Mouse (Mus musculus) cortical plate, adult 2 months (tissue): ENCODE measurements around the gene Dand5. TPM values are rescaled to one million over a fixed set of nuclear protein-coding genes. Genes with fewer than 3 reads are reported as not detected.
A peak's percentile ranks its signal among the peaks of the same experiment; 100 is the strongest.

ENCODE experiments used
- H3K27ac ChIP-seq: fragments of 200-500 bp; 2 replicates; pipeline ENCODE4 v1.5.1; 2012; ENCODE audit warnings: low read length, control low read depth, inconsistent platforms; ENCODE audit not compliant: insufficient read depth
- H3K4me1 ChIP-seq: fragments of 200-500 bp; 2 replicates; pipeline ENCODE4 v1.6.1; 2011; ENCODE audit warnings: low read length; ENCODE audit not compliant: control insufficient read depth, insufficient read depth
- H3K4me3 ChIP-seq: fragments of 200-500 bp; 2 replicates; pipeline ENCODE4 v1.5.1; 2011; ENCODE audit warnings: mild to moderate bottlenecking, low read length, control low read depth; ENCODE audit not compliant: insufficient read depth
- CTCF ChIP-seq: fragments of 200-500 bp; IDR thresholded peaks from 2 replicates; pipeline ENCODE4 v1.5.1; 2011; ENCODE audit warnings: mild to moderate bottlenecking, control low read depth, low read length; ENCODE audit not compliant: insufficient read depth; ENCODE audit errors: extremely low read depth
- POLR2A ChIP-seq: fragments of 200-500 bp; IDR thresholded peaks from 2 replicates; pipeline ENCODE4 v1.6.1; 2011; ENCODE audit warnings: mild to moderate bottlenecking, low read length, control low read depth; ENCODE audit not compliant: insufficient read depth; ENCODE audit errors: extremely low read depth
- polyA plus RNA-seq: library from polyadenylated mRNA; depleted of rRNA; stranded (reverse); fragments of >200 nt; gene quantifications from 2 replicates; pipeline ENCODE4 v1.2.3, GENCODE M21; 2012; rRNA removed

Dand5 gene
- polyA plus RNA-seq = 14.9 and 16.0 TPM in 2 replicates

DNA sequence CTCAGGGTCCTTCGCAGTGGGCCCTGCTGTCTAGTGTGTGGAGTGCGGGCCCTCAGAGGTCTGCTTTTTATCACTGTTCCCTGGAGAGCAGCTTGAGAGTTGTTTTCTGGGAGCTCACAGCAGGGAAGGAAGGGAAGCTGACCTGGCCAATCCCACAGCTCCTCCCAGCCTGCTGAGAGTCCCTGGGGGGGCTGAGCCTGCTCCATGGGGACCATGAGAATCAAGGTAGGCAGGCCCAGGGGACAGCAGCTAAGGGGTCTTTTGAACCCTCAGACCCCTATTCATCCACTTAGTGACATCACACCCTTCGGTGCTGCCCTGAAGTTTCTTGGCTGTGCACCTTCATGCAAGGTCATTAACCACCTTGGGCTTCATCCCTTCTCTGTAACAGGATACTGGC is at the start of gene Dand5:
TSS of gene Dand5 (minus strand) at position 101 of the 400 bp plus-strand sequence.
- TF ChIP-seq CTCF = no peak
- no peak for TF ChIP-seq POLR2A
- Histone ChIP-seq H3K27ac (no peak within 1 kb of the TSS), H3K4me3 (peak within 1 kb of the TSS; percentile 12; the same call in 1 of the 2 replicates), H3K4me1 (no peaks in the 10 kb centered on the region)

DNA sequence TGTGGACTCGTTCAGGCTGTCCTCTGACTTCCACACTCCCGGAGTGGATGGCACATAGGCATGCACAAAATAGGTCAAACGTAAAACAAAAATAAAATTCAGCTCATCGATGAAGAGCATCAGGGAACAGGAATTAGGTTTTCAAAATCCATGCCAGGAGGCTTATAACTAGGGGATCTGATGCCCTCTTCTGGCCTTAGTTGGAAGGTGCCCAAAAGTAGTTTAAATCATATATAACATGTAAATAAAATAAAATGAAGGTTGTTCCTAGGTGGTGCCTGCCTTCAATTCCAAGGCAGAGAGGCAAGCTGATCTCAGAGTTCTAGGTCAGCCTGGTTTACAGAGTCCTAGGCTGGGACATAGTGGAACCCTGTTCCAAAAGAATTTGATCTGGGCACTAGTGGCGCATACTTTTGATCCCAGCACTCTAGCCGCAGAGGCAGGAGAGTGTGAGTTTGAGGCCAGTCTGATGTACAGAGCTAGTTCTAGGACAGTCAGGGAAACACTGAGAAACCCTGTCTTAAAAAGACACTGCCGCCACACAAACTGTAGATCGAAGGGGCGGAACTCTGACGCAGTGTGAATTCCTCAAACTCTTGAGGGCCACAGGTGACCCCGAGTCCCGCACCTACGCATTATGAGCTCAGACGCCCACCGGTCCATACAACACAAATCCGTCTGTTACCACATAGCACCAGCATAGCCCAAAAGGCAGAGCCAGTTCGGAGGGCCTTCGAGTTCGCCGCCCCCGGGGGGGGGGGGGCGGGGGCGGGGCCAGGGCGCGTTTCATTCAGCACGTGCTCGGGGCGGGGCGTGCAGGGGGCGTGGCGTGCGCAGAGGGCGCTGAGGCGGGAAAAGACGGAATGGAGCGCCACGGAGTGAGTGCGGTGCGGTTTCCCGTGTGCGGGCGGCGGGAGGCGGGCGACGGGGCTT is 49.0 kb upstream of the Dand5 start, which contains the start of gene Syce2:
TSS of gene Syce2 (plus strand) at position 736 of the 933 bp plus-strand sequence.
- H3K4me3 ChIP-seq = peak within 1 kb of the TSS; percentile 7; the same call in 1 of the 2 replicates
- no peak for TF ChIP-seq CTCF
- no peak within 1 kb of the TSS for H3K27ac ChIP-seq
- no peaks in the 10 kb centered on the region for H3K4me1 ChIP-seq

DNA sequence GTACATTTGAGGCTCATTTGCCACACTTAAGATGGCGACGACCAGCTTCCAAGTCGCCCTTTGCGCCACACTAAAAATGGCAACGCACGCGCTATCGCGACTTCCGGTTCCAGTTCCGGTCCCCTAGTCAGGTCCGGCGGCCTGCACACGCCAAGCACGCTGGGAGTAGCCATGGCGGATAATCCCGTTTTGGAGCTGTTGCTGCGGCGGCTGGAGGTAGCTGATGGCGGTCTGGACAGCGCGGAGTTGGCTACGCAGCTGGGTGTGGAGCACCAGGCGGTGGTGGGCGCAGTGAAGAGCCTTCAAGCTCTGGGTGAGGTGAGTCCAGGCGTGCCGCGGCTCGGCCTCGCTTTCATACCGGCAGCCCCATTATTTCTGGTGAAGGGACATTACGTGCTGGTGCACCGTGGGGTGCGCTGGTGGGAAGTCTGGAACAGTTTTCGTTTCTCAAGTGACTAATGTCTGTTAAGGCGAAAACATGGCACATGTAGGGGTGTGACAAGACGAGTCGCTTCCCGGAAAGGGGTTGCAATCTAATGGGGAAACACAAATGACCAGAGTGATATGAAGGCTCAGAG is 34.3 kb upstream of the Dand5 start, which contains the start of gene Farsa:
TSS of gene Farsa (plus strand) at position 126 of the 578 bp plus-strand sequence.
- Histone ChIP-seq H3K27ac (no peak within 1 kb of the TSS), H3K4me3 (peak within 1 kb of the TSS; percentile 79), H3K4me1 (peaks cover 4% of the 10 kb centered on the region)
- TF ChIP-seq CTCF (no peak), POLR2A (peak; percentile 95)

DNA sequence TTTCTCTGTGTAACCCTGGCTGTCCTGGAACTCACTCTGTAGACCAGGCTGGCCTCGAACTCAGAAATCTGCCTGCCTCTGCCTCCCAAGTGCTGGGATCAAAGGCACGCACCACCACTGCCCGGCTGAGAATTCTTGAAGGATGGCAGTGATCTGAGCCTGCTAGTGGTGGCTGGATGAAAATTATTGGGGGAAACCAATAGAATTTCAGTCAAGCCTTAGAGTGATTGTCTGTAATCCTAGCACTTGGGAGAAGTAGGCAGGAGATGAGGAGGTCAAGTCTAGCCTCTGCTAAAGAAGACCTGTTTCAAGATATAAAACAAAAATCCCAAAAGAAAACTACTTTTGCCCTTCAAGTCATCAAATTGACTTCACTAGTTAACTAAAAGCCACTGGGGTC is 33.8 kb upstream of the Dand5 start:
- H3K4me3 ChIP-seq = peak overlapping the region; percentile 79; the same call in 1 of the 2 replicates
- TF ChIP-seq POLR2A = no peak
- no peak for TF ChIP-seq CTCF
- H3K27ac ChIP-seq = no peak overlapping the region
- H3K4me1 ChIP-seq = peaks cover 4% of the 10 kb centered on the region

DNA sequence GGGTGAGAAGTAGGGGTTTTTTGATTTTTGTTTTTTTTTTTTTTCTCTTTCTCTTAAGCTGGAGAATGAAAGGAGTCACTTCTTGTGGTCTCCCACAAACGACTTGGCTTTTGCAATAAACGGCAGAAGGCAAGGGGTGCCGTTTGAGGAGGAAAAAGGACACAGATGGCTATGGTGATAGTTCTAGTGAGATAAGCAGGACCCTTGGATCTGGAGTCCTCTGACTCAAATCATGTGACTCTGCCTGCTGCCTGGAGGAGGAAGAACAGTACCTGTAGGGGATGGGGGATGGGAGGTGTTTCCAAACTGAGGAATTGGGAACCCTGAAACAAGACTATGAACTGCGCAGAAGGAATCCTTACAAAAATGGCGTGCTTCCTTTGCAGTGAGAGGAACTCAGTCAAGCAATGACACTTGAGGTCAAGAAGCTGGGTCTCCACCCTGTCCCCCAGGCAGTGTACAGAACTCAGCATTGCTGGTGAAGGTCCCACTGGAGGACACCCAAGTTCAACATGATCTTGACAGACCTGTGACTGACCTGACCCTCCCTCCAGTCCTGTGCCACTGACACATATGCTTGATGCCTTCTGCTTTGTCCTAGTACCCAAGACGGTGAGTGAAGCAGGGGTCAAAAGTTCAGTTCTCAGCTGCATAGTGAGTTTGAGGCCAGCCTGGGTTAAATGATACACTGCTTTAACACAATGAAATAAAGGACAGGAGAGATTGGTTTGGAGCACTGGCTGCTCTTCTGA is 25.2 kb upstream of the Dand5 start:
- Histone ChIP-seq H3K4me3 (peak overlapping the region; percentile 86; the same call in 1 of the 2 replicates), H3K4me1 (no peaks in the 10 kb centered on the region), H3K27ac (no peak overlapping the region)
- TF ChIP-seq POLR2A (no peak), CTCF (no peak)

DNA sequence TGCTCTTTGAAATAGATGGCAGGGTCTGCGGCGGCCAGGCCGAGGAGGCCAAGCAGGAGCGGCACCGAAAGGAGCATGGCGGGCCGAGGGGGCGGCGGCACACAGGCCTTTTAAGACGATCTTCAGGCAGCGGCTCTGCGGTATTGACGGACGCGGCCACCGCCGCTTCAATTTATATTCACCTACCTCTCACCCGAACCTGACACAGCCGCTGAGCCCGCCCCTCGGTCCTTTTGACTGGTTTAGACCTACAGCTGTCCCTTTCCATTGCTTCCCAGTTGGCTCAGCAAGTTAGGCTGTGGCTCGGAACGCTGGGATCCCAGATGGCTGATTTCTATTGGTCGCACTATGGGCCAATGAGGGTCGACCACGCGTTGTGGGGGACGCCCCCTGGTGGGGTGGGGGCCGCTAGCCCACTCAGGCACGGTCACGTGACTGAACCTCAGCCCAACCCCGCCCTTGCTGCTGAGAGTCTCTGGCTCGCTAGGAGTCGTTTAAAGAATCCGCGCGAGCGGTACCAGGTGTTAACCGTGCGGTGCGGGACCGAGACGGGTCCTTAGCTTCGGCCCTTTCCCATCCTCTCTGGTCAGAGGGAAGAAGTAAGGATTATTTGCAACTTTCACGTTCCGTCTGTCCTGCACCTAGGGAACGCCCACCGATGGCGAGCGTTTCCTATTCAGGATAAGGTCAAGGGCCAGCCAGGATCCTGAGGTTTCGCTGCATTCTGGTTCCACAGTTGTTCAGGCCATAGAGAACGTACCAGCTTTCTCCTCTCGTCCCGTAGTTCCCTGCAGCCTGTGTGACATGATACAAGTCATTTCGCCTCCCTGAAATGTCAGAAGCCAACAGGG is 24.3 kb upstream of the Dand5 start, which contains the start of gene Calr:
TSS of gene Calr (minus strand) at position 213 of the 851 bp plus-strand sequence.
- Histone ChIP-seq H3K4me3 (peak within 1 kb of the TSS; percentile 86), H3K27ac (peak within 1 kb of the TSS; percentile 13), H3K4me1 (no peaks in the 10 kb centered on the region)
- TF ChIP-seq CTCF = no peak
- TF ChIP-seq POLR2A = peak; percentile 99

DNA sequence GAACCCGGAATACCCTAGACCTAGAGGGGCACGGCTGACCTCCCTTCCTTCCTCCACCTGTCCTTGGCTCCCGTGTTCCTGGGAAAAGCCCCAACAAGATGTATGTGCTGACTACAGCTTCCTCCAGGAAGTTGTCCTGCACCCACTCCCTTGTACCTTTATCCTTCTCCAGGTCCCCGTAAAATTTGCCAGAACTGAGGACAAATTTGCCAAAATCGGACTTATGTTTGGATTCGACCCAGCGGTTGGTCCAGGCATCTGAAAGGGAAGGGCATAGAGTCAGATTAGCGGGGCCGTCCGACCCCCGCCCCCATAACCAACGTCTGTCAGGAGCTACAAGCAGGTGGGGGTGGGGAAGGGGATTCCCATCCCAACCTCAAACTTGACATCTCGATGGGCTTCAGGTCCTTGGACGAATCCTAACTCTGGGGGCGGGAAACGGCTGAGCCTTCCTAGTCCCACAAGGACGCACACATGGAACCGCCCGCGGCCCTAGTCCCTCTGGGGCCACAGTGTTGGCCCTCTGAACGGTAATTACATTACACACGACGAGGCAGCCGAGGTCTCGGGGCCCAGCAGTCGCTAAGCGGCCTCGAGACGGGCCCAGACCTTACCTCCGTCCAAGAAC is 23.6 kb upstream of the Dand5 start:
- H3K4me1 ChIP-seq = no peaks in the 10 kb centered on the region
- peak overlapping the region; percentile 13 for H3K27ac ChIP-seq
- peak overlapping the region; percentile 86 for H3K4me3 ChIP-seq
- TF ChIP-seq CTCF (no peak), POLR2A (no peak)
